Mouse (Mus musculus) G1E (cell line): Measurements from ENCODE around the gene Gm49380.

ENCODE experiments used
- CTCF ChIP-seq: IDR thresholded peaks from 2 replicates; pipeline ENCODE4 v1.5.1; 2012; ENCODE audit warnings: low read depth, low read length, inconsistent platforms, mixed read lengths
- GATA1 ChIP-seq: IDR thresholded peaks from 2 replicates; pipeline ENCODE4 v1.6.1; 2012; ENCODE audit warnings: borderline replicate concordance, low read length, inconsistent platforms, mixed read lengths
- POLR2AphosphoS5 ChIP-seq: IDR thresholded peaks from 2 replicates; pipeline ENCODE4 v1.6.1; 2012; ENCODE audit warnings: low read depth, low read length, inconsistent platforms; ENCODE audit not compliant: insufficient replicate concordance
- TAL1 ChIP-seq: conservative IDR thresholded peaks from 2 replicates; pipeline ENCODE4 v1.6.1; 2012; ENCODE audit warnings: low read depth, low read length, inconsistent platforms, mixed read lengths

- TF ChIP-seq CTCF (no peak; the same call in 1 of the 2 replicates), TAL1 (no peak), GATA1 (no peak), POLR2AphosphoS5 (no peak)
Observed at GRCm38 (mm10) chr9:44108269-44109055, 4.8 kb downstream of the Gm49380 start.
